Mouse (Mus musculus) limb, embryonic 15.5 days (tissue): Measurements from ENCODE around the gene Mto1. TPM values are rescaled to one million over a fixed set of nuclear protein-coding genes. Genes with fewer than 3 reads are reported as not detected.

ENCODE experiments used
- ATAC-seq: fragments of 200-750 bp; cut with Nextera tagmentation; 2 replicates; pipeline ENCODE4 v1.8.0; 2017; ENCODE audit warnings: low read depth, moderate TSS enrichment; ENCODE audit not compliant: insufficient number of reproducible peaks, low FRiP score, low TSS enrichment
- H3K27ac ChIP-seq: fragments of 300-500 bp; sonication (generic); 2 replicates; pipeline ENCODE4 v1.5.1; 2015; ENCODE audit warnings: moderate library complexity, mild to moderate bottlenecking, inconsistent platforms
- H3K27me3 ChIP-seq: fragments of 300-500 bp; sonication (generic); 2 replicates; pipeline ENCODE4 v1.6.1; 2015; ENCODE audit warnings: inconsistent platforms
- H3K36me3 ChIP-seq: fragments of 300-500 bp; sonication (generic); 2 replicates; pipeline ENCODE4 v1.6.1; 2015; ENCODE audit warnings: inconsistent platforms
- H3K4me1 ChIP-seq: fragments of 300-500 bp; sonication (generic); 2 replicates; pipeline ENCODE4 v1.6.1; 2015; ENCODE audit warnings: inconsistent platforms
- H3K4me2 ChIP-seq: fragments of 300-500 bp; sonication (generic); 2 replicates; pipeline ENCODE4 v1.6.1; 2015; ENCODE audit warnings: mild to moderate bottlenecking, inconsistent platforms
- H3K4me3 ChIP-seq: fragments of 300-500 bp; sonication (generic); 2 replicates; pipeline ENCODE4 v1.5.1; 2015; ENCODE audit warnings: mild to moderate bottlenecking, inconsistent platforms
- H3K9ac ChIP-seq: fragments of 300-500 bp; sonication (generic); 2 replicates; pipeline ENCODE4 v1.6.1; 2015; ENCODE audit warnings: inconsistent platforms
- H3K9me3 ChIP-seq: fragments of 300-500 bp; sonication (generic); 2 replicates; pipeline ENCODE4 v1.6.1; 2016; ENCODE audit warnings: inconsistent platforms
- whole genome bisulfite sequencing: fragments of 180-500 bp; shearing (Covaris S2); methylation state at CpG from one replicate; pipeline ENCODE4 v1.1.7; 2015; 5-methylcytosine and 5-hydroxymethylcytosine counted together
- polyA plus RNA-seq: library from polyadenylated mRNA; unstranded; fragments of >200 nt; fragmentation: Nextera tagmentation; extraction: Ambion mirVana; gene quantifications from 2 replicates; pipeline ENCODE4 v1.2.1, GENCODE M21; 2015

The Mto1 gene
- polyA plus RNA-seq, 1 experiment from 2014 or later, result 21.2 TPM

DNA sequence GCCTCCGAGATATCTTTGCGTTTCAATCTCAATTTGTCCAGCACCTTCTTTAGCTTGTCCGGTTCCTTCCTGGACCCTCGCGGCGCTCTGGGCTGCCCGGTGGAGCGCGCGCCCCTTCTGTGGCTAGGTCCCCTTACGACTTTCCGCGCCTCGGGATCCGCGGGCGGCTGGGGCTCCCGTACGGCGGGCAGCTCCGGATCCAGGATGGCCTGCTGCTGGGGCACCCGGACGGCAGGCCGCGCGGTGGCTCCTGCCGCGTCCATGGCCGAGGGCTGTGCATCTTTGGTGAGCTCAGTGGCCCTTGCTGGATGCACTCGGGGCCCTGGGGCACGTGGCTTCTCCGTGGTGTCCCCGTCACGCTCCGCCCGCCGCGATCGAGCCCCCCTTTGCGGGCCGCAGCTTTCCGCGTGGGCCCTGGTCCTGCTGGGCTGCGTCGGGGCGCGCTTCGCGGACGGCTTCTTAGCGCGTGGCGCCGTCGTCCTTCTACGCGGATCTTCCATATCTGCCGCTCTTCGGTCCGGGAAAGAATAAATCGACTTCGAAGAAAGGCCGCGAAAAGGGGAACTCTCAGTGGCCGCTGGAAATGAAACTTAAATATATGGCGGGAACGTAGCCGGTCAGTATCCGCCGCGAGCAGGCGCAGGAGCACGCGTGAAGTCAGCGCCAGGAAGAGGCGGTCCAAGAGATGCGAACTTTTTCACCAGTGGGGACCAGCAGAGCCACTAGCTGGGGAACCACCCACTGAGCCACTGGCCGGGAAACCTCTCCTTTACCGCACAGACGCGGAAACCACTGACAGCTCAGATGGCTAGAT lies 5.2 kb upstream of the Mto1 start, which contains the start of gene Cgas:
Gene Cgas (minus strand): TSS at position 659 of the 814 bp plus-strand sequence.
- H3K4me1 ChIP-seq, result peaks cover 22% of the 10 kb centered on the region
- WGBS, result under 1% methylated on average over 81 of the region's 81 CpGs
- no peak within 1 kb of the TSS for H3K27ac ChIP-seq
- H3K27me3 ChIP-seq, result peaks cover 57% of the 10 kb centered on the region
- H3K4me2 ChIP-seq, result peak within 1 kb of the TSS; percentile 86
- peak; percentile 59; the same call in 1 of the 2 replicates for ATAC-seq
- H3K4me3 ChIP-seq, result peak within 1 kb of the TSS; percentile 55
- peak within 1 kb of the TSS; percentile 65 for H3K9ac ChIP-seq
- H3K36me3 ChIP-seq, result no peaks in the 10 kb centered on the region
- no peaks in the 10 kb centered on the region for H3K9me3 ChIP-seq

DNA sequence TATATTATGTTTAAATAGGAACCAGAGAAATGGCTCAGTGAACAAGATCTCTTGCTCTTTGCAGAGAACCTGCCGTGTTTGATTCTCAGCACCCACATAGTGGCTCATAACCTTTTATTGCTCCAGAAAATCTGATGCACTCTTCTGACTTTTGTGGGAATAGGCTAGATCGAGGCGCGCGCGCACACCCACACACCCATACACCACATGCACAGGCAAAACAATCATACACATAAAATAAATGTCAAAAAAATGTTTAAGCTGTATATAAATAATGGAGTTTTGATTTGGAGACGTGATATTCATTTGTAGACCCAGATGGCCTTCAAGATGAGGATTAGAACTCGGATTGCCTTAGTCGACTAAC lies 419 bp upstream of the Mto1 start:
- peak overlapping the region; percentile 60 for H3K4me2 ChIP-seq
- peak overlapping the region; percentile 94 for H3K4me3 ChIP-seq
- H3K4me1 ChIP-seq, result peaks cover 16% of the 10 kb centered on the region
- H3K27me3 ChIP-seq, result peaks cover 31% of the 10 kb centered on the region
- no peak overlapping the region for H3K27ac ChIP-seq
- ATAC-seq, result no peak
- H3K36me3 ChIP-seq, result peaks cover 18% of the 10 kb centered on the region; the same call in 1 of the 2 replicates
- no peaks in the 10 kb centered on the region for H3K9me3 ChIP-seq
- 0 out of 2 replicates have a peak overlapping the region, but pooled peaks have one; percentile 7 for H3K9ac ChIP-seq
- WGBS, result 34% methylated on average over 9 of the region's 9 CpGs

- Histone ChIP-seq H3K9ac (no peak overlapping the region), H3K27ac (no peak overlapping the region), H3K4me1 (peaks cover 10% of the 10 kb centered on the region), H3K4me2 (no peak overlapping the region), H3K4me3 (no peak overlapping the region), H3K27me3 (peaks cover 8% of the 10 kb centered on the region), H3K9me3 (no peaks in the 10 kb centered on the region), H3K36me3 (peaks cover 36% of the 10 kb centered on the region)
- WGBS, result 72% methylated on average over 5 of the region's 5 CpGs
- no peak for ATAC-seq
Measured at GRCm38 (mm10) chr9:78450404-78450803, 2.4 kb downstream of the Mto1 start.

DNA sequence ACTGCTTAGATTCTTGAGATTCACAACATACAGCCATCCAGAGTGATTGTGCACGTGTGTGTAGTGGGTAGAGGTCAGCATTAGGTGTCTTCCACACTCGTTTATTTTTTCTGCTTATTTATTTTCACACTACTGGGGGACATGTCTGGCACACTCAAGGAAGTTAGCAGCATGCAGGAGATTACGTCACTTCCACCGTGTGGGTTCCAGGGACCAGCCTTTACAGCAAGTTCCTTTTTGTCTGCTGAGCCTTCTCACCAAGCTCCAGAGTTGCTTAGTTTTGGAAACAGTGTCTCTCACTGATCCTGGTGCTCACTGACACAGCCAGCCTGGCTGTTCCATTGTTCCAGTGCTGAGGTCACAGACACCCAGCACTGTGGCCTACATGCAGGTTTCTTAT lies 3.4 kb downstream of the Mto1 start:
- 78% methylated on average over 4 of the region's 4 CpGs for WGBS
- Histone ChIP-seq H3K4me2 (no peak overlapping the region), H3K27me3 (no peaks in the 10 kb centered on the region), H3K27ac (no peak overlapping the region), H3K9ac (no peak overlapping the region), H3K9me3 (no peaks in the 10 kb centered on the region), H3K4me3 (no peak overlapping the region), H3K36me3 (peaks cover 39% of the 10 kb centered on the region), H3K4me1 (peaks cover 10% of the 10 kb centered on the region)
- ATAC-seq, result no peak

DNA sequence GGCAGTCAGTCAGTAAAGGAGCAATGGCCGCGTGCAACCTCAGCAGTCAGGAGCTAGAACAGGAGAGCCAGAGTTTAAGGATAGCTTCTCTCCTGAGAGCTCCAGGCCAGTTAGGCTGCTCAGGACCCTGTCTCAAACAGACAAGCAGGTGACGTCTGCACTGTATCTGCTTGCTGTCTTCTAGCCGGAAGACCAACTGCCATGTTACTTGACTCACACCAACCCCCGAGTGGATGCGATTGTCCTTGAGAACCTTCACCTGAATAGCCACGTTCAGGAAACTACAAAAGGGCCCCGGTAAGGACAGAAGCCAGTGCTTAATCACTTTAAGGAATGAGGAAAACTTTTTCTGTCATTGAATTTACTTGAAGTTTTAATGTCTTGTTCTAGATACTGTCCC lies 9.0 kb downstream of the Mto1 start:
- H3K27ac ChIP-seq, result no peak overlapping the region
- no peak overlapping the region for H3K9ac ChIP-seq
- no peak overlapping the region for H3K4me2 ChIP-seq
- H3K9me3 ChIP-seq, result no peaks in the 10 kb centered on the region
- peaks cover 66% of the 10 kb centered on the region for H3K36me3 ChIP-seq
- H3K4me3 ChIP-seq, result no peak overlapping the region
- 93% methylated on average over 8 of the region's 8 CpGs for WGBS
- no peak for ATAC-seq
- H3K27me3 ChIP-seq, result no peaks in the 10 kb centered on the region
- no peaks in the 10 kb centered on the region for H3K4me1 ChIP-seq

- Histone ChIP-seq H3K4me1 (no peaks in the 10 kb centered on the region), H3K27me3 (no peaks in the 10 kb centered on the region), H3K9me3 (no peaks in the 10 kb centered on the region), H3K9ac (no peak overlapping the region), H3K27ac (no peak overlapping the region), H3K4me2 (no peak overlapping the region), H3K4me3 (no peak overlapping the region), H3K36me3 (peaks cover 77% of the 10 kb centered on the region)
- WGBS, result 82% methylated on average over 4 of the region's 4 CpGs
- no peak for ATAC-seq
Measured at GRCm38 (mm10) chr9:78463337-78463736, 15.3 kb downstream of the Mto1 start.

GRCm38 (mm10) chr9:78465725-78466124 lies 17.7 kb downstream of the Mto1 start:
- Histone ChIP-seq H3K4me3 (no peak overlapping the region), H3K4me1 (no peaks in the 10 kb centered on the region), H3K27ac (no peak overlapping the region), H3K27me3 (no peaks in the 10 kb centered on the region), H3K36me3 (peaks cover 81% of the 10 kb centered on the region), H3K4me2 (no peak overlapping the region), H3K9ac (no peak overlapping the region), H3K9me3 (no peaks in the 10 kb centered on the region)
- ATAC-seq, result no peak
- 96% methylated on average over 3 of the region's 3 CpGs for WGBS

DNA sequence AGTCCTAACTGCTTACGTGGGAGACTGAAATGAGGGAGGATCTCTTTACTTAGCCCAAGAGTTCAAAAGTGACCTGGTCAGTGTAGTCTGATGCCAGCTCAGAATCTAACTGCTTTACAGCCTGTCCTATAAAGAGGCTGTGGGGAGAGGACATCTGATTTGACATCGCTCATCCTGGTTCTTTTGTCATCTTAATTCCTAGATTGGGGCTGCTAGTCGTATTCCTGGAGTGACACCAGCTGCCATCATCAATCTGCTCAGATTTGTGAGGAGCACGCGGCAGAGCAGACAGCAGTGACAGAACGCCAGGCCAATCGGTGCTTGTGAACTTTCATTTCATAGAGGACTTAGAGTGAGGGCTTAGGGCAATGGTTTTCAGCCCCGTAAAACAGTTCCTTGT lies 25.6 kb downstream of the Mto1 start:
- WGBS, result 82% methylated on average over 8 of the region's 8 CpGs
- Histone ChIP-seq H3K4me3 (no peak overlapping the region), H3K4me1 (no peaks in the 10 kb centered on the region; the same call in 1 of the 2 replicates)

DNA sequence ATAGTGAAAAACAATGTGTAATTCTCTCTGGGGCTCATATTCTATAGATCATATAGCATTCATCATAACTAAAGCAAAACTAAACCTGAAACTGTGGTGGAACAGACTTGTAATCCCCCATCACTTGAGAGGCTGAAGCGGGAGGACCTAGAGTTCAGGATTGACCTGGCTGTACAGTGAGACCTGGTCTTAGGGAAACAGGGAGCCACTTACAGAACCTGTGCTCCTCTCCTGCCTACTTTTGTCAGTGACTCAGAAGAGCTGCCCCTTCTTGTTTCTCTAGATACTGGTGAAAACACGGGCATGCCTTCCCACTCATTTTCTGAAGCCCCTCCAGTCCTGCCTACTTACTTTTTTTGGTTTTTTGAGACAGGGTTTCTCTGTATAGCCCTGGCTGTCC lies 26.3 kb downstream of the Mto1 start:
- peaks cover 64% of the 10 kb centered on the region for H3K36me3 ChIP-seq
- H3K4me2 ChIP-seq, result no peak overlapping the region
- H3K9me3 ChIP-seq, result no peaks in the 10 kb centered on the region
- H3K4me3 ChIP-seq, result no peak overlapping the region
- H3K9ac ChIP-seq, result no peak overlapping the region
- H3K27me3 ChIP-seq, result no peaks in the 10 kb centered on the region
- no peak overlapping the region for H3K27ac ChIP-seq
- peaks cover 5% of the 10 kb centered on the region; the same call in 1 of the 2 replicates for H3K4me1 ChIP-seq
- 71% methylated on average over 2 of the region's 2 CpGs for WGBS
- no peak for ATAC-seq

More for the DNA sequence above, 25.6 kb downstream of the Mto1 start:
- H3K27ac ChIP-seq, result no peak overlapping the region; the same call in 1 of the 2 replicates
- H3K27me3 ChIP-seq, result no peaks in the 10 kb centered on the region
- no peak for ATAC-seq
- H3K4me2 ChIP-seq, result no peak overlapping the region
- H3K36me3 ChIP-seq, result peaks cover 66% of the 10 kb centered on the region
- no peaks in the 10 kb centered on the region for H3K9me3 ChIP-seq
- H3K9ac ChIP-seq, result no peak overlapping the region

DNA sequence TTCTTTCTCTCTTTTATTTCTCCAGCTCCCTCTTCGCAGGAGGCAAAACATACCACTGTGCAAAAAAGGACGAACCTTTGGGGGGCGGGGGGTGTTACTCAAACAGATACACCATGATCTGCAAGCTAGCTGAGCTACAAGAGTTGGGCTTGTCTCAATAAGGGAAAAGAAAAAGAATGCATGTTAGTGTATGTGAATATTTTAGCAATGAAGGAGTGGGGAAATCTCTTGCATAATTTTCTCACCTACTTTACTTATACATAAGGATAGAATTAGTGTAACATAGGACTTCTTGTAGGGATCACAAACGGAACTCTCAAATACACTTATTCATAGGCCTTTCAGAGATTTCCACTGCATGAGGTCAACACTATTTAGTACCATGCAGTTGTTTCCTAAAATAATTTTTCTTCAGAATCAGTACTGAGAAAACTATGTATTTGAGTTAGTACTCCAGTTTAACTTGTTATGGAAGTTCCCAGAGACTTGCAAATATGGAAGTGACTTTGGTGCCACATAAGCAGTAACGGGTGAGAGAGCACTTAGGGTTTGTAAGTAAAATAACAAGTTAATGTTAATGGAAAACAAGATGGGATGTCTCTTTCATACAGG lies 26.9 kb downstream of the Mto1 start:
- Histone ChIP-seq H3K4me1 (peaks cover 5% of the 10 kb centered on the region; the same call in 1 of the 2 replicates), H3K4me3 (no peak overlapping the region), H3K27ac (no peak overlapping the region), H3K9ac (no peak overlapping the region), H3K36me3 (peaks cover 64% of the 10 kb centered on the region), H3K27me3 (no peaks in the 10 kb centered on the region), H3K4me2 (no peak overlapping the region), H3K9me3 (no peaks in the 10 kb centered on the region)
- no peak for ATAC-seq
- 74% methylated on average over 5 of the region's 5 CpGs for WGBS

DNA sequence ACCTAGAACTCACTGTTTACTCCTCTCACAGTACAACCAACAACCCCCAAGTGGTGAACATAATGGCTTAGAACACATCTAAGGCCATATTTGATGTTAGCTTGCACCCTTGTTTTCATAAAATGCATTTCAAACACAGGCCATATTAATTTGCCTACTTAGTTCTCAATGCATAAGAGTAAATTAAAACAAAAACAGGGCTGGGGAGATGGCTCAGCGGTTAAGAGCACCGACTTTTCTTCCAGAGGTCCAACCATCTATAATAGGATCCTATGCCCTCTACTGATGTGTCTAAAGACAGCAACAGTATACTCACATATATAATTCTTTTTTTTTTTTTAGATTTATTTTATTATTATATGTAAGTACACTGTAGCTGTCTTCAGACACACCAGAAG lies 27.4 kb downstream of the Mto1 start:
- Histone ChIP-seq H3K4me3 (no peak overlapping the region), H3K27me3 (no peaks in the 10 kb centered on the region), H3K36me3 (peaks cover 62% of the 10 kb centered on the region), H3K9me3 (no peaks in the 10 kb centered on the region), H3K4me1 (peaks cover 5% of the 10 kb centered on the region; the same call in 1 of the 2 replicates), H3K9ac (no peak overlapping the region), H3K4me2 (no peak overlapping the region), H3K27ac (no peak overlapping the region)
- no peak for ATAC-seq
- WGBS, result 86% methylated on average over 2 of the region's 2 CpGs

DNA sequence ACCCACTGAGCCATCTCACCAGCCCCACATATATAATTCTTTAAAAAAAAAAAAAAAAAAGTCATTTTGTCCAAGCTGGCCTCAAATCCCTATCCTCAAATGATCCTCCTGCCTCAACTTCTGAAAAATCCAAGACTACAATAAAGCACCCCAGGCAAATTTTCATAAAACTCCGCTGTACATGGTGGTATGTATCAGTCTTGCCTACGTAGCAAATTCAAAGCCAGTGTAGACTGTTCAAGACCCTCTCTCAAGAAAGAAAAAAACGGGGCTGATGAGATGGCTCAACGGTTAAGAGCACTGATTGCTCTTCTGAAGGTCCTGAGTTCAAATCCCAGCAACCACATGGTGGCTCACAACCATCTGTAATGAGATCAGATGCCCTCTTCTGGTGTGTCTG lies 27.9 kb downstream of the Mto1 start:
- ATAC-seq, result 0 out of 2 replicates have a peak, but pooled peaks have one; percentile 21
- Histone ChIP-seq H3K27ac (no peak overlapping the region), H3K27me3 (no peaks in the 10 kb centered on the region), H3K36me3 (peaks cover 58% of the 10 kb centered on the region), H3K9me3 (no peaks in the 10 kb centered on the region), H3K4me3 (no peak overlapping the region), H3K9ac (no peak overlapping the region), H3K4me1 (peaks cover 5% of the 10 kb centered on the region; the same call in 1 of the 2 replicates), H3K4me2 (no peak overlapping the region)
- 76% methylated on average over 4 of the region's 4 CpGs for WGBS
